Mouse (Mus musculus): ENCODE measurements around the gene Taf9b. TPM values are rescaled to one million over a fixed set of nuclear protein-coding genes. Genes with fewer than 3 reads are reported as not detected.
"Not testable (repeated sequence)": the region's sequence is repeated elsewhere in the genome, so short reads cannot be mapped to it uniquely, and the experiment has no call there.

The Taf9b gene
- polyA plus RNA-seq (2012) = 0.01 and 0.04 TPM in 2 replicates

GRCm38 (mm10) chrX:106221058-106221457 lies at the start of gene Taf9b:
Taf9b (minus strand) TSS chrX:106221158.
- H3K36me3 ChIP-seq (ENCODE audit: control insufficient read depth) = no peaks in the 10 kb centered on the region; the same call in 1 of the 2 replicates
- H3K4me1 ChIP-seq (ENCODE audit: control insufficient read depth) = peaks cover 10% of the 10 kb centered on the region
- H3K9me3 ChIP-seq (ENCODE audit: control insufficient read depth, low read length) = peaks cover 18% of the 10 kb centered on the region
- no peaks in the 10 kb centered on the region for H3K27me3 ChIP-seq (ENCODE audit: control insufficient read depth)
- no peak for TF ChIP-seq GATA1 (IDR thresholded peaks at IDR 0.05; ENCODE audit: low read length)
- TF ChIP-seq TAL1 (IDR thresholded peaks at IDR 0.05; ENCODE audit: low read length) = no peak
- H3K4me3 ChIP-seq (replicated peaks) = peak within 1 kb of the TSS; percentile 80

- Histone ChIP-seq H3K36me3 (ENCODE audit: control insufficient read depth) (no peaks in the 10 kb centered on the region), H3K9me3 (ENCODE audit: control insufficient read depth, low read length) (no peaks in the 10 kb centered on the region), H3K27me3 (ENCODE audit: control insufficient read depth) (no peaks in the 10 kb centered on the region), H3K4me1 (ENCODE audit: control insufficient read depth) (no peaks in the 10 kb centered on the region), H3K4me3 (replicated peaks) (no peak within 1 kb of the TSS)
- no peak for TF ChIP-seq GATA1 (IDR thresholded peaks at IDR 0.05; ENCODE audit: low read length)
- no peak for TF ChIP-seq TAL1 (IDR thresholded peaks at IDR 0.05; ENCODE audit: low read length)
Measured at GRCm38 (mm10) chrX:106255276-106255675, 34.3 kb upstream of the Taf9b start, which contains the start of gene Fnd3c2. Fnd3c2 (minus strand) TSS chrX:106255376.

- H3K4me1 ChIP-seq (ENCODE audit: control insufficient read depth) = peaks cover 10% of the 10 kb centered on the region
- no peaks in the 10 kb centered on the region; the same call in 1 of the 2 replicates for H3K36me3 ChIP-seq (ENCODE audit: control insufficient read depth)
- H3K9me3 ChIP-seq (ENCODE audit: control insufficient read depth, low read length) = peaks cover 18% of the 10 kb centered on the region
- TF ChIP-seq TAL1 (IDR thresholded peaks at IDR 0.05; ENCODE audit: low read length) (no peak), GATA1 (IDR thresholded peaks at IDR 0.05; ENCODE audit: low read length) (no peak)
- no peaks in the 10 kb centered on the region for H3K27me3 ChIP-seq (ENCODE audit: control insufficient read depth)
- H3K4me3 ChIP-seq (replicated peaks) = peak overlapping the region; percentile 80
Measured at GRCm38 (mm10) chrX:106219171-106220032, 1.6 kb downstream of the Taf9b start.

GRCm38 (mm10) chrX:106209100-106209499 lies 11.9 kb downstream of the Taf9b start:
- no peak for TF ChIP-seq TAL1 (IDR thresholded peaks at IDR 0.05; ENCODE audit: low read length)
- no peaks in the 10 kb centered on the region for H3K27me3 ChIP-seq (ENCODE audit: control insufficient read depth)
- H3K36me3 ChIP-seq (ENCODE audit: control insufficient read depth) = no peaks in the 10 kb centered on the region; the same call in 1 of the 2 replicates
- H3K9me3 ChIP-seq (ENCODE audit: control insufficient read depth, low read length) = no peaks in the 10 kb centered on the region
- H3K4me1 ChIP-seq (ENCODE audit: control insufficient read depth) = no peaks in the 10 kb centered on the region
- no peak overlapping the region for H3K4me3 ChIP-seq (replicated peaks)

GRCm38 (mm10) chrX:106198904-106199303 lies 22.1 kb downstream of the Taf9b start:
- H3K27me3 ChIP-seq (ENCODE audit: control insufficient read depth) = no peaks in the 10 kb centered on the region
- TF ChIP-seq GATA1 (IDR thresholded peaks at IDR 0.05; ENCODE audit: low read length) = no peak
- TF ChIP-seq TAL1 (IDR thresholded peaks at IDR 0.05; ENCODE audit: low read length) = no peak
- H3K36me3 ChIP-seq (ENCODE audit: control insufficient read depth) = peaks cover 49% of the 10 kb centered on the region
- H3K4me1 ChIP-seq (ENCODE audit: control insufficient read depth) = no peaks in the 10 kb centered on the region
- no peaks in the 10 kb centered on the region for H3K9me3 ChIP-seq (ENCODE audit: control insufficient read depth, low read length)
- H3K4me3 ChIP-seq (replicated peaks) = no peak overlapping the region

- TF ChIP-seq TAL1 (IDR thresholded peaks at IDR 0.05; ENCODE audit: low read length) = no peak
- TF ChIP-seq GATA1 (IDR thresholded peaks at IDR 0.05; ENCODE audit: low read length) = no peak
- no peaks in the 10 kb centered on the region for H3K9me3 ChIP-seq (ENCODE audit: control insufficient read depth, low read length)
- H3K4me1 ChIP-seq (ENCODE audit: control insufficient read depth) = no peaks in the 10 kb centered on the region
- H3K27me3 ChIP-seq (ENCODE audit: control insufficient read depth) = no peaks in the 10 kb centered on the region
- no peak overlapping the region for H3K4me3 ChIP-seq (replicated peaks)
- H3K36me3 ChIP-seq (ENCODE audit: control insufficient read depth) = peaks cover 48% of the 10 kb centered on the region
Measured at GRCm38 (mm10) chrX:106197308-106197707, 23.6 kb downstream of the Taf9b start.

- not testable (repeated sequence) for H3K27me3 ChIP-seq (ENCODE audit: control insufficient read depth); H3K4me1 ChIP-seq (ENCODE audit: control insufficient read depth); H3K4me3 ChIP-seq (replicated peaks); H3K9me3 ChIP-seq (ENCODE audit: control insufficient read depth, low read length)
- H3K36me3 ChIP-seq (ENCODE audit: control insufficient read depth) = peaks cover 30% of the 10 kb centered on the region
Measured at GRCm38 (mm10) chrX:106194361-106194760, 26.6 kb downstream of the Taf9b start.

GRCm38 (mm10) chrX:106190091-106190490 lies 30.9 kb downstream of the Taf9b start:
- TF ChIP-seq TAL1 (IDR thresholded peaks at IDR 0.05; ENCODE audit: low read length) (no peak), GATA1 (IDR thresholded peaks at IDR 0.05; ENCODE audit: low read length) (no peak)
- Histone ChIP-seq H3K4me3 (replicated peaks) (no peak overlapping the region), H3K27me3 (ENCODE audit: control insufficient read depth) (peaks cover 2% of the 10 kb centered on the region; the same call in 1 of the 2 replicates), H3K4me1 (ENCODE audit: control insufficient read depth) (peaks cover 24% of the 10 kb centered on the region), H3K9me3 (ENCODE audit: control insufficient read depth, low read length) (no peaks in the 10 kb centered on the region), H3K36me3 (ENCODE audit: control insufficient read depth) (peaks cover 13% of the 10 kb centered on the region)

- peaks cover 8% of the 10 kb centered on the region for H3K36me3 ChIP-seq (ENCODE audit: control insufficient read depth)
- no peak for TF ChIP-seq TAL1 (IDR thresholded peaks at IDR 0.05; ENCODE audit: low read length)
- no peak for TF ChIP-seq GATA1 (IDR thresholded peaks at IDR 0.05; ENCODE audit: low read length)
Measured at GRCm38 (mm10) chrX:106189356-106189755, 31.6 kb downstream of the Taf9b start.

More at GRCm38 (mm10) chrX:106189356-106189755, 31.6 kb downstream of the Taf9b start:
- Histone ChIP-seq H3K4me3 (replicated peaks) (no peak overlapping the region), H3K9me3 (ENCODE audit: control insufficient read depth, low read length) (no peaks in the 10 kb centered on the region), H3K4me1 (ENCODE audit: control insufficient read depth) (peaks cover 24% of the 10 kb centered on the region), H3K27me3 (ENCODE audit: control insufficient read depth) (peaks cover 3% of the 10 kb centered on the region)
